Mouse (Mus musculus) hindbrain, embryonic 16.5 days (tissue): ENCODE measurements at regions not wholly inside any gene's neighbourhood (a gene's known extent, or its start where the extent isn't known, plus 50 kb on each side); places are given as distances from the start of the nearest gene placed in this dataset.

ENCODE experiments used
- ATAC-seq: fragments of 200-750 bp; cut with Nextera tagmentation; 2 replicates; pipeline ENCODE4 v1.8.0; 2017; ENCODE audit warnings: moderate TSS enrichment, moderate library complexity
- H3K27ac ChIP-seq: fragments of 300-500 bp; sonication (generic); 2 replicates; pipeline ENCODE4 v1.5.1; 2014; ENCODE audit warnings: low read depth, mild to moderate bottlenecking, control low read depth, low read length, moderate library complexity
- H3K27me3 ChIP-seq: fragments of 300-500 bp; sonication (generic); replicated peaks from 2 replicates; pipeline ENCODE4 v1.6.1; 2014; ENCODE audit warnings: low read length; ENCODE audit not compliant: control insufficient read depth, insufficient read depth
- H3K36me3 ChIP-seq: fragments of 300-500 bp; sonication (generic); 2 replicates; pipeline ENCODE4 v1.6.1; 2014; ENCODE audit warnings: mild to moderate bottlenecking, low read length, moderate library complexity, mixed read lengths; ENCODE audit not compliant: control insufficient read depth, insufficient read depth
- H3K4me1 ChIP-seq: fragments of 300-500 bp; sonication (generic); 2 replicates; pipeline ENCODE4 v1.6.1; 2014; ENCODE audit warnings: low read depth, low read length; ENCODE audit not compliant: control insufficient read depth, insufficient read depth
- H3K4me2 ChIP-seq: fragments of 300-500 bp; sonication (generic); 2 replicates; pipeline ENCODE4 v1.6.1; 2014; ENCODE audit warnings: mild to moderate bottlenecking, low read length, control low read depth, moderate library complexity
- H3K4me3 ChIP-seq: fragments of 300-500 bp; sonication (generic); 2 replicates; pipeline ENCODE4 v1.5.1; 2014; ENCODE audit warnings: mild to moderate bottlenecking, low read length, control low read depth, moderate library complexity
- H3K9ac ChIP-seq: fragments of 300-500 bp; sonication (generic); 2 replicates; pipeline ENCODE4 v1.6.1; 2014; ENCODE audit warnings: low read depth, mild to moderate bottlenecking, control low read depth, low read length, moderate library complexity
- H3K9me3 ChIP-seq: fragments of 300-500 bp; sonication (generic); 2 replicates; pipeline ENCODE4 v1.6.1; 2014; ENCODE audit warnings: mild to moderate bottlenecking, low read length, moderate library complexity; ENCODE audit not compliant: control insufficient read depth
- WGBS: fragments of 180-500 bp; shearing (Covaris S2); extraction: QIAGEN DNeasy Blood & Tissue Kit; methylation state at CpG from one replicate; pipeline ENCODE4 v1.1.7; 2014; 5-methylcytosine and 5-hydroxymethylcytosine counted together

GRCm38 (mm10) chrX:99544410-99544809 lies 73.3 kb upstream of the Pja1 start:
- H3K9me3 ChIP-seq, result no peaks in the 10 kb centered on the region
- peaks cover 7% of the 10 kb centered on the region; the same call in 1 of the 2 replicates for H3K4me1 ChIP-seq
- H3K27ac ChIP-seq, result no peak overlapping the region
- H3K4me2 ChIP-seq, result no peak overlapping the region
- H3K27me3 ChIP-seq, result peaks cover 7% of the 10 kb centered on the region; the same call in 1 of the 2 replicates
- no peak overlapping the region for H3K9ac ChIP-seq
- no peak overlapping the region for H3K4me3 ChIP-seq
- no peak for ATAC-seq
- H3K36me3 ChIP-seq, result no peaks in the 10 kb centered on the region
- 88% methylated on average over 4 of the region's 4 CpGs for WGBS

GRCm38 (mm10) chrX:99541916-99542315 lies 70.8 kb upstream of the Pja1 start:
- Histone ChIP-seq H3K9ac (no peak overlapping the region), H3K4me1 (peaks cover 8% of the 10 kb centered on the region; the same call in 1 of the 2 replicates), H3K27ac (no peak overlapping the region), H3K9me3 (no peaks in the 10 kb centered on the region), H3K27me3 (peaks cover 4% of the 10 kb centered on the region; the same call in 1 of the 2 replicates), H3K4me2 (no peak overlapping the region), H3K36me3 (no peaks in the 10 kb centered on the region), H3K4me3 (no peak overlapping the region)
- 83% methylated on average over 3 of the region's 3 CpGs for WGBS
- ATAC-seq, result no peak

GRCm38 (mm10) chrX:99540087-99540576 lies 69.1 kb upstream of the Pja1 start:
- 53% methylated on average over 6 of the region's 6 CpGs for WGBS
- Histone ChIP-seq H3K4me1 (peaks cover 8% of the 10 kb centered on the region; the same call in 1 of the 2 replicates), H3K36me3 (no peaks in the 10 kb centered on the region), H3K4me2 (no peak overlapping the region), H3K9me3 (no peaks in the 10 kb centered on the region), H3K4me3 (no peak overlapping the region), H3K27me3 (peaks cover 3% of the 10 kb centered on the region; the same call in 1 of the 2 replicates), H3K27ac (0 out of 2 replicates have a peak overlapping the region, but pooled peaks have one; percentile 23), H3K9ac (no peak overlapping the region)
- ATAC-seq, result peak; percentile 95

GRCm38 (mm10) chrX:99539684-99540083 lies 68.6 kb upstream of the Pja1 start:
- no peaks in the 10 kb centered on the region for H3K36me3 ChIP-seq
- ATAC-seq, result no peak
- 67% methylated on average over 4 of the region's 4 CpGs for WGBS
- H3K9me3 ChIP-seq, result no peaks in the 10 kb centered on the region
- H3K4me2 ChIP-seq, result no peak overlapping the region
- H3K4me1 ChIP-seq, result peaks cover 8% of the 10 kb centered on the region; the same call in 1 of the 2 replicates
- no peaks in the 10 kb centered on the region for H3K27me3 ChIP-seq
- H3K9ac ChIP-seq, result no peak overlapping the region
- H3K27ac ChIP-seq, result no peak overlapping the region
- H3K4me3 ChIP-seq, result no peak overlapping the region

DNA sequence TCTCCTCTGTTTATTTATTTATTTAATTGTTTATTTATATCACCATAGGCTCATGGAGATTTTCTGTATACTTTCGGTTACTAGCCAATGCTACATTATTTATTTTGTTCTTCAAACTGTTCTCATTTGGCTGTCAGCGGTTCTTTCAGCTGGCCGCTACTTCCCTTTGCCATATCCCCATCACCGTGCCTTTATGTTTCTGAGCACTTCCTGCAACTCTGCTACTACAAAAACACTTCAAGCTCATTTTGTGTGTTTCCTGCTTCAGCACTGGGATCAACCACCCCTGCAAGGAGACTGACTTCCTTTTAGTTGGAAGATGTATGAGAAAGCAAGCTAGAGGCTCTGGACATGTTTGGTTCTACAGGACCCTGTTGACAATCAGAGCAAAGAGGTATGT lies 66.7 kb upstream of the Pja1 start:
- H3K27ac ChIP-seq, result no peak overlapping the region
- peaks cover 8% of the 10 kb centered on the region; the same call in 1 of the 2 replicates for H3K4me1 ChIP-seq
- no peak overlapping the region for H3K9ac ChIP-seq
- H3K4me2 ChIP-seq, result no peak overlapping the region
- no peaks in the 10 kb centered on the region for H3K9me3 ChIP-seq
- peaks cover 2% of the 10 kb centered on the region; the same call in 1 of the 2 replicates for H3K27me3 ChIP-seq
- no peak for ATAC-seq
- no peak overlapping the region for H3K4me3 ChIP-seq
- WGBS, result 82% methylated on average over 4 of the region's 4 CpGs
- H3K36me3 ChIP-seq, result no peaks in the 10 kb centered on the region

GRCm38 (mm10) chrX:99534922-99535321 lies 63.8 kb upstream of the Pja1 start:
- Histone ChIP-seq H3K27ac (no peak overlapping the region), H3K36me3 (no peaks in the 10 kb centered on the region), H3K9me3 (no peaks in the 10 kb centered on the region), H3K4me2 (no peak overlapping the region), H3K4me3 (no peak overlapping the region), H3K4me1 (peaks cover 5% of the 10 kb centered on the region; the same call in 1 of the 2 replicates), H3K27me3 (peaks cover 2% of the 10 kb centered on the region; the same call in 1 of the 2 replicates), H3K9ac (no peak overlapping the region)
- ATAC-seq, result peak; percentile 53
- 52% methylated on average over 4 of the region's 4 CpGs for WGBS

DNA sequence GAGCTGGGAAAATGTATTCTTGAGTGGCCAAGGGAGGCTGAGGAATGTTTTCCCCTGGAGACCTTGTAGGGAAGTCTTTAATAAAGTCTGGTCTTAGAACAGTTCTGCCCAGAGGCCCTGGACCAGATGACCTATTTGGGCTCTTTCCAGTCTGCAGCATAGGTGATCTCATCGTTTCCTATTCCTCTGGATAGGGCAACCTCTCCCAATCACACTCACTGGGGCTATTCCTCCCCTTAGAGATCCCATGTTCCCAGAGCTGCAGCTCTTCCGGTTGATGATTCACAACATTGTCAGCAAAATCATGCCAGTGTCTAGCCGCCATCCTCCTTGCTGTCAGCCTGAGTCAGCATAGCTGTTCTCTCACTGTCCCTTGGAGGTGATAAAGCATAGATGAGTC lies 60.1 kb upstream of the Pja1 start:
- Histone ChIP-seq H3K9ac (no peak overlapping the region), H3K4me2 (no peak overlapping the region), H3K9me3 (no peaks in the 10 kb centered on the region), H3K4me1 (no peaks in the 10 kb centered on the region), H3K27ac (no peak overlapping the region), H3K4me3 (no peak overlapping the region), H3K27me3 (peaks cover 2% of the 10 kb centered on the region; the same call in 1 of the 2 replicates), H3K36me3 (no peaks in the 10 kb centered on the region)
- ATAC-seq, result no peak
- 81% methylated on average over 3 of the region's 3 CpGs for WGBS

- peaks cover 6% of the 10 kb centered on the region; the same call in 1 of the 2 replicates for H3K27me3 ChIP-seq
- no peak overlapping the region for H3K4me3 ChIP-seq
- H3K36me3 ChIP-seq, result no peaks in the 10 kb centered on the region
- WGBS, result 65% methylated on average over 7 of the region's 7 CpGs
- H3K27ac ChIP-seq, result no peak overlapping the region
- no peak overlapping the region for H3K4me2 ChIP-seq
- H3K4me1 ChIP-seq, result no peaks in the 10 kb centered on the region
- no peaks in the 10 kb centered on the region for H3K9me3 ChIP-seq
- H3K9ac ChIP-seq, result no peak overlapping the region
- no peak for ATAC-seq
These were observed 59.4 kb upstream of the Pja1 start for GRCm38 (mm10) chrX:99530511-99530910.

DNA sequence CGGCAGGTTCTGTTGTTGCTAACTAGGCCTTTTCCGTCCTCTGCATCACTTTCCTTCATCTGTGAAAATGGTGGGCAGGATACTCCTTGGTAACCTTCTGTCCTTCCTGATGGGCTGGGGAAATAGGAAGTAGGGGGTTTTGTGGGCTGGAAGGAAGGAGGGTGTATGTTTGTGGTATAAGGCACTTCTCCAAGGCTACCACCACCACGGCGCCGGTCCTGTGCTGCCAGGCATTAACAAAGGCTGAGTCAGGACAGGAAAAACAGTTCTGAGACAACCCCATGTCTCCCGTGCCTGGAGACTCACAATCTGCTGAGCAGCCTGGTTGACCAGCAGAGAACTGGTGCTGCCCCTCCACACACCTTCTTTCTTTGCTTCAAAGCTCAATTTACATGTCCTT lies 52.2 kb upstream of the Pja1 start:
- no peaks in the 10 kb centered on the region for H3K36me3 ChIP-seq
- WGBS, result 31% methylated on average over 6 of the region's 6 CpGs
- no peak overlapping the region for H3K9ac ChIP-seq
- no peak overlapping the region for H3K4me3 ChIP-seq
- peaks cover 13% of the 10 kb centered on the region for H3K27me3 ChIP-seq
- no peaks in the 10 kb centered on the region for H3K4me1 ChIP-seq
- no peaks in the 10 kb centered on the region for H3K9me3 ChIP-seq
- no peak overlapping the region for H3K4me2 ChIP-seq
- no peak overlapping the region for H3K27ac ChIP-seq
- no peak for ATAC-seq
